Mouse (Mus musculus) small intestine, adult 2 months (tissue): ENCODE results near the gene Olfr20. TPM values are rescaled to one million over a fixed set of nuclear protein-coding genes. Genes with fewer than 3 reads are reported as not detected.
A peak's percentile ranks its signal among the peaks of the same experiment; 100 is the strongest.

Source experiments
- H3K27ac ChIP-seq: fragments of 200-500 bp; 2 replicates; pipeline ENCODE4 v1.5.1; 2012; ENCODE audit warnings: low read depth, low read length, control low read depth, inconsistent platforms; ENCODE audit not compliant: insufficient read depth
- H3K27me3 ChIP-seq: fragments of 200-500 bp; 2 replicates; pipeline ENCODE4 v1.6.1; 2012; ENCODE audit warnings: mild to moderate bottlenecking, moderate library complexity, low read length, inconsistent platforms; ENCODE audit not compliant: control insufficient read depth, insufficient read depth
- H3K36me3 ChIP-seq: fragments of 200-500 bp; 2 replicates; pipeline ENCODE4 v1.6.1; 2012; ENCODE audit warnings: mild to moderate bottlenecking, low read length, control low read depth, inconsistent platforms; ENCODE audit not compliant: control insufficient read depth, insufficient read depth
- H3K4me1 ChIP-seq: fragments of 200-500 bp; 2 replicates; pipeline ENCODE4 v1.6.1; 2012; ENCODE audit warnings: low read length, inconsistent platforms, mixed read lengths; ENCODE audit not compliant: control insufficient read depth, insufficient read depth, insufficient read length
- H3K4me3 ChIP-seq: fragments of 200-500 bp; 2 replicates; pipeline ENCODE4 v1.5.1; 2012; ENCODE audit warnings: low read depth, mild to moderate bottlenecking, control low read depth, inconsistent platforms, low read length, moderate library complexity
- CTCF ChIP-seq: fragments of 200-500 bp; IDR thresholded peaks from 2 replicates; pipeline ENCODE4 v1.5.1; 2012; ENCODE audit warnings: low read depth, mild to moderate bottlenecking, control low read depth, inconsistent platforms, low read length, moderate library complexity, mixed read lengths; ENCODE audit not compliant: insufficient replicate concordance, insufficient read length; ENCODE audit errors: extremely low read depth
- POLR2A ChIP-seq: fragments of 200-500 bp; IDR thresholded peaks from 2 replicates; pipeline ENCODE4 v1.6.1; 2012; ENCODE audit warnings: low read depth, mild to moderate bottlenecking, control low read depth, inconsistent platforms, low read length, moderate library complexity
- WGBS: fragments of 180-500 bp; shearing (Covaris S2); methylation state at CpG from one replicate; pipeline ENCODE4 v1.1.7; 2018; 5-methylcytosine and 5-hydroxymethylcytosine counted together
- polyA plus RNA-seq: library from polyadenylated mRNA; depleted of rRNA; stranded (reverse); fragments of >200 nt; gene quantifications from 2 replicates; pipeline ENCODE4 v1.2.3, GENCODE M21; 2012; rRNA removed

Gene Olfr20
- polyA plus RNA-seq, 1 experiment = 0.22 TPM

DNA sequence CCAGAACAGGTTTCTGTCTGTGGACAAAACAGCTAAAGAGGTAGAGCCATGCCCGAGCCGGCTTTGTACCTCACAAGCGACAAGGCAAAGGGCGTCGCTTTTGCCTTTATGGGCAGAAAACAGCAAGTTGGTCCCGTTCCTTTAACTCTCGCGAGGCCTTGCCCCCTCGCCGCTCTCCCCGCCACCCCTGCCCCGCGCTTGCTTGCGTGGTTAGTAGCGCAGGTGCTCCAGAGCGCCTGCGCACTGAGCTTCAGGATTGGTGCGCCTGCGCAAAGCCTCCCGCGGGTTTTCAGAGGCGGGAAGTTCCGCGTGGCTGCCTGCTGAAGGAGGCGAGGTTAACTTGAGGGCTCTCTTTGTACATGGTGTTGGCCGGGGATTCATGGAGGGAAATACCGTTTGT is 21.1 kb upstream of the Olfr20 start, which contains the start of the genes Aspa, Gm49340 and Spata22:
Gene Aspa, minus strand, starts transcription at position 155 of the 400 bp plus-strand sequence.
Gene Gm49340, plus strand, starts transcription at position 300 of the 400 bp plus-strand sequence.
Gene Spata22, plus strand, starts transcription at position 300 of the 400 bp plus-strand sequence.
- WGBS = 85% methylated on average over 27 of the region's 27 CpGs
- H3K36me3 ChIP-seq = no peaks in the 10 kb centered on the region

DNA sequence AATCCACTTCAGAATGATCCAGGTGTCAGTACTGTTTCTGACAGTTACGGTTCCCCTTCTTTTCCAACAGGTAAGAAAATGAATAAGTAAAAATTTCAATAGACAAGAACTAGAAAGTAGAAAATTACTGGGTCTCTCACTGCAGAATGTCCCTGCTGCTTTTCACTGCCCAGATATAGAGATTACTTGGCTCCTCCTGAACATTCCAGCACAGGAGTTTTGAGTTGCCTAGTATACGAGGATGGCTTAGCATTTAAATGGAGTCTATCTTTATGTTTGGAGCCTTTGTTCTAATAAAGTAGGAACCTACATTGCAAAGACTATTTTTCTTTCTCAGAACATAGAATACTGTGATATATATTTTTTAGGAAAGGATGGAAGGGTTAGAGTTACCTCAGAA is 17.2 kb upstream of the Olfr20 start:
- Histone ChIP-seq H3K4me1 (no peaks in the 10 kb centered on the region; the same call in 1 of the 2 replicates), H3K4me3 (no peak overlapping the region), H3K27ac (no peak overlapping the region), H3K36me3 (no peaks in the 10 kb centered on the region), H3K27me3 (no peaks in the 10 kb centered on the region)
- 72% methylated on average over 2 of the region's 2 CpGs for WGBS
- no peak for TF ChIP-seq CTCF
- TF ChIP-seq POLR2A = no peak

More for the DNA sequence above, 21.1 kb upstream of the Olfr20 start, which contains the start of the genes Aspa, Gm49340 and Spata22:
- no peak within 1 kb of the TSS for H3K27ac ChIP-seq
- peaks cover 5% of the 10 kb centered on the region; the same call in 1 of the 2 replicates for H3K4me1 ChIP-seq
- no peak for TF ChIP-seq CTCF
- no peak for TF ChIP-seq POLR2A
- no peak within 1 kb of the TSS for H3K4me3 ChIP-seq
- no peaks in the 10 kb centered on the region for H3K27me3 ChIP-seq

DNA sequence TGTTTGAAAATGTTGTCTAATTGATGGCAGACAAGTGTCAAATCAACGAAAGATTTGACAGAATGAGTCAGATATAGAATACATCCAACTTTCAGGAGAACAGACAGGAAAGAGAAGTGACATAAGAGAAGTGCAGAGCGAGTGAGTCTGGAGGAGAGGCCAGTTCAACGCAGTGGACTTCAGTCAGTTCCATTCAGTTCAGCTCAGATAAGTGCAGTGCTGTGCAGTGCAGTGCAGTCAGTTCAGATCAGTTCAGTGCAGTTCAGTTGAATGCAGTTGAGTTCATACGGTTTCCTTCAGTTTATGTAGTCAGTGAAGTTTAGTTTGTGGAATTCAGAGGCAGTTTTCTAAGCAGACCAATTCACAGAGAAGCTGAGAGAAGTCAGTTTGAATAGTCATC is 13.7 kb upstream of the Olfr20 start:
- Histone ChIP-seq H3K4me3 (no peak overlapping the region), H3K36me3 (no peaks in the 10 kb centered on the region), H3K27ac (peak overlapping the region; percentile 85), H3K4me1 (no peaks in the 10 kb centered on the region; the same call in 1 of the 2 replicates), H3K27me3 (no peaks in the 10 kb centered on the region)
- 46% methylated on average over 4 of the region's 4 CpGs for WGBS
- TF ChIP-seq POLR2A = no peak
- no peak for TF ChIP-seq CTCF

DNA sequence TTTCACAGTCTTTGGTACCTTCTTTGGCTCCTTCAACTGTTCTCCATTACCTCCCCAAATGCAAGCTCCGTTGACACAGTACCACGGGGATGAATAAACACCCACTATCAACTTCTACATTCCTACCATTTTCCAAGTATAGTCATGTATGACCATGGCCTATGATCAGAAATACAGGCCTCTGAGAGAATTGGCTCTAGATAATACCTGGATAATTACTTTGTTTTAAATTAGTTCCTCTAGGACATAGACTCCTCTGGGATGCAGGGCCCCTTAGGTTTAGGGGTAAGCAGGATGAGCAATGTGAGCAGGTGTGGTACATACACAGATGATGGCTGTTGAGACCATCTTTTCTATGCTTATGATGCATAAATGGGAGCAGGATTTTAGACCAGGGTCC is 20.4 kb downstream of the Olfr20 start, which contains the start of gene Olfr376:
Gene Olfr376, plus strand, starts transcription at position 301 of the 400 bp plus-strand sequence.
- 83% methylated on average over 2 of the region's 2 CpGs for WGBS
- no peak for TF ChIP-seq POLR2A
- TF ChIP-seq CTCF = no peak
- Histone ChIP-seq H3K27me3 (no peaks in the 10 kb centered on the region), H3K4me1 (no peaks in the 10 kb centered on the region), H3K4me3 (no peak within 1 kb of the TSS), H3K36me3 (no peaks in the 10 kb centered on the region), H3K27ac (no peak within 1 kb of the TSS)

DNA sequence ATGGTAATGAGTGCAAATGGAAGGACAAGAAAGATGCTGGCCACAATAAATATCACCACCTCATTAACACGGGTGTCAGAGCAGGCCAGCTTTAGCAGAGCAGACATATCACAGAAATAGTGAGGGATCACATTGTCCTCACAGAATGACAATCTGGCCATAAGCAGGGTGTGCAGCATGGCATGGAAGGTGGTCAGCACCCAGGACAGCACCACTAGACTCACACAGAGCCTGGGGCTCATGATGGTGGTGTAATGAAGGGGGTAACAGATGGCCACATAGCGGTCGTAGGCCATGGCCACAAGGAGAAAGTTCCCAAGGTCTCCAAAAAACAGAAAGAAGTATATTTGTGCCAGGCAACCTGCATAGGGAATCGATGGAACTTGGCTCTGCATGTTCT is 44.8 kb downstream of the Olfr20 start:
- Histone ChIP-seq H3K4me1 (no peaks in the 10 kb centered on the region), H3K27me3 (no peaks in the 10 kb centered on the region), H3K27ac (no peak overlapping the region), H3K4me3 (no peak overlapping the region), H3K36me3 (no peaks in the 10 kb centered on the region)
- TF ChIP-seq POLR2A (no peak), CTCF (no peak)
- 66% methylated on average over 4 of the region's 4 CpGs for WGBS

DNA sequence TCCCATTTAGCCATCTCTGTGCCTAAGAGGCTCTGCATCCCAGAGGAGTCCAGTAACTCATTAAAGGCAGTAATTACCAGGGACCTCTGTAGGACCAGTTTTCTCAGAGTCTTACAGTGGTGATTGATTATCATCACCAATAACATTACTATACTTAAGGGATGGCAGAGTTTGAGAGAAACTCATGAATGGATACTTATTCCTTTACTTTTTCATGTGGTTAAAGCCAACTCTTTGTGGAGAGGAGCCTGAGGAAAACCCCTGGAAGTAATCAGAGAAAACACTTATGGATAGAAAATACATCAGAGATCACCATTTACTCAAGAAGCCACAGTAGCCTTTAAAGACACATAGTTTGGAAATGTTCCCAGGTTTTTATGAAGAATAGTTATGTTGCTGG is 48.9 kb downstream of the Olfr20 start, which contains the start of gene Olfr1:
Gene Olfr1, minus strand, starts transcription at position 101 of the 400 bp plus-strand sequence.
- Histone ChIP-seq H3K27me3 (no peaks in the 10 kb centered on the region), H3K4me1 (no peaks in the 10 kb centered on the region), H3K36me3 (no peaks in the 10 kb centered on the region), H3K27ac (no peak within 1 kb of the TSS), H3K4me3 (no peak within 1 kb of the TSS)
- TF ChIP-seq POLR2A (no peak), CTCF (no peak)

Other genes with a start within 250 kb of the Olfr20 start
- 0.84 and 2.5 TPM in 2 replicates for gene Haspin, start 212.5 kb upstream of the Olfr20 start, polyA plus RNA-seq
- 0.15 and 0.17 TPM in 2 replicates for gene P2rx5, start 190.4 kb upstream of the Olfr20 start, polyA plus RNA-seq
- gene Emc6, start 173.7 kb upstream of the Olfr20 start, polyA plus RNA-seq = 38.7 and 43.0 TPM in 2 replicates
- 75.1 and 181 TPM in 2 replicates for gene Tax1bp3, start 173.7 kb upstream of the Olfr20 start, polyA plus RNA-seq
- gene Ctns, start 151.7 kb upstream of the Olfr20 start, polyA plus RNA-seq = 7.1 and 16.4 TPM in 2 replicates
- 5.6 and 14.8 TPM in 2 replicates for gene Shpk, start 151.3 kb upstream of the Olfr20 start, polyA plus RNA-seq
- 0.10 and 0.25 TPM in 2 replicates for gene Trpv1, start 116.5 kb upstream of the Olfr20 start, polyA plus RNA-seq
- 0.17 and 0.86 TPM in 2 replicates for gene Trpv3, start 83.4 kb upstream of the Olfr20 start, polyA plus RNA-seq
- gene Aspa, start 21.2 kb upstream of the Olfr20 start, polyA plus RNA-seq = 1.4 and 9.3 TPM in 2 replicates
- gene Gm49340, start 21.0 kb upstream of the Olfr20 start, polyA plus RNA-seq = not detected in 2 replicates
- not detected in 2 replicates for gene Spata22, start 21.0 kb upstream of the Olfr20 start, polyA plus RNA-seq
- gene Olfr376, start 20.5 kb downstream of the Olfr20 start, polyA plus RNA-seq = not detected in 2 replicates
- gene Olfr1, start 48.8 kb downstream of the Olfr20 start, polyA plus RNA-seq = not detected in 2 replicates
- gene Olfr378, start 77.7 kb downstream of the Olfr20 start, polyA plus RNA-seq = not detected in 2 replicates
- not detected in 2 replicates for gene Olfr380, start 106.7 kb downstream of the Olfr20 start, polyA plus RNA-seq
- not detected in 2 replicates for gene Olfr381, start 140.8 kb downstream of the Olfr20 start, polyA plus RNA-seq
- not detected in 2 replicates for gene Olfr382, start 166.4 kb downstream of the Olfr20 start, polyA plus RNA-seq
- not detected in 2 replicates for gene Olfr385, start 242.2 kb downstream of the Olfr20 start, polyA plus RNA-seq
- gene Olfr384, start 247.8 kb downstream of the Olfr20 start, polyA plus RNA-seq = not detected in 2 replicates